Mouse (Mus musculus): ENCODE results near the gene P2rx5. TPM values are rescaled to one million over a fixed set of nuclear protein-coding genes. Genes with fewer than 3 reads are reported as not detected.

P2rx5 gene
- not detected in 2 replicates for total RNA-seq (2015)
- not detected in 2 replicates for total RNA-seq (2017)

GRCm38 (mm10) chr11:73159957-73160810 is at the start of gene P2rx5:
Gene P2rx5, plus strand, starts transcription at chr11:73160421.
- ATAC-seq (ENCODE audit: poor library complexity, severe bottlenecking), result peak; percentile 47

DNA sequence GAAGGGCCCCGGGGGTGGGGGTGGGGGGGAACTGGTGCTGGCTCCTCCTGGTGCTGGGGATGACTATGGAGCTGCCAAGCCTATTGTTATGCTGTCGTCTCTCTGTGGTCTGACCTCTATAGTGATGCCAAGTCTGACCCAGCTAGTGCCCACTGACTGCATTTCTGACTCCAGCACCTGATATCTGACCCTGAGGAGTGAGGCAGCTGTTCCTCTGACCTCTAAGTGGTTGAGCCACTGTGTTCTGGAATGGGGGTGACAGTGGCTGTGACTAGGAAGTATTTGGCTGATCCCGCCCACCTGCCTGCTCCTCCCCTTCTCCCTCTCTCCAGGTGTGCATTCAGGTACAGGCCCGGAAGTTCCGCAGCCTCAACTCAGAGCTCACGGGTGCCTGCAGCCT is 48.8 kb upstream of the P2rx5 start:
- ATAC-seq (ENCODE audit: poor library complexity, severe bottlenecking), result no peak

DNA sequence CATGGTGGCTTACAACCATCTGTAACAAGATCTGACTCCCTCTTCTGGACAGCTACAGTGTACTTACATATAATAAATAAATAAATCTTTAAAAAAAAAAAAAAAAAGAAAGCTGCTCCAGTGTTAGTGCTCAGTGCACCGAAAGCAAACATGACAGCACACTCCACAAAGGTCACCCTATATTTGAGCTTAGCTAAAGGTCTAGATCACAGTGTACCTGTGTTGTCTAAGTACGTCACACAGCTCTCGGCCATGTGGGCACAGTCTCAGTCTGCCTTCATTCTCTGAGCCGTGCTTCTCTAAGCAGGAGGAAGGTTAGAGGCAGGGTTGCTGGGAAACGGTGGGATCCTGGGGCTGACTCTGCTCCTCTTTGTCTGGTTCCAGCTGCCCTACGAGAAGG is 33.7 kb upstream of the P2rx5 start:
- no peak for ATAC-seq (ENCODE audit: poor library complexity, severe bottlenecking)

DNA sequence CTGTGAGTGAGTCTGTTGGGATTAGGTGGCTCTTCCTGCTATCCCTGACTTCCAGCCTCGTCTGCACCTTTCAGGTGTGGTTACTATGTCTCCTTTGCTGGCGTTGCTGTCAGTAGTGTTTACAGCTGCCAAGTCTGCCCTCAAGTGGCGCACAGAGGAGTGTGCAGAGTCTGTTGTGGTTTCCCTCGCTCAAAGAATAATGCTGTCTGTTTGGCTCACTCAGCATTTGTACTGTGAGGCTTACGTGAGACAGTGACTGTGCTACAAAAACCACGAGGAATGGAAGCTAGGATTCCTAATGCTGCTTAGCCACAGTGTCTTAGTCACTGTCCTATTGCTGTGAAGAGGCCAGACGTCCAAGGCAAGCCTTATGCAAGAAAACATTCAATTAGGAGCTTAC is 29.2 kb upstream of the P2rx5 start:
- ATAC-seq (ENCODE audit: poor library complexity, severe bottlenecking), result peak; percentile 59

DNA sequence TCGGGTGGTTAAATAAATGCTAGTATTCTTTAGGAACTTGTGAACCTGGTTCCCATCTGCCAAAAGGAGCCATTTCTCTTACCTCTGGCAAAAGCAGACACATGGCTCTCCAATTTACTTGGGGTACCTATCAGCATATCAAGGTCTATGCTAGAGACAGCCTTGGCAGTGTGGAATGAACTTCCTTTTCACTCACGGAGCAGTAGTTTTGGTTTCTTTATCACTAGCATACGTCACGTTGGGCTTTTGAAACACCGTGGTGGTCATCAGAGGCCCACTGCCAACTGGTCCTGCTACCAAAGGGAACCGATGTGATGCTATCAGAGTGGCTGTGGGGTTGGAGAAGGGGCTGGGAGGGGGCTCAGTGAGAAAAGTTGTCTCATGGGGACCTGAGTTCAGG is 27.2 kb upstream of the P2rx5 start:
- peak; percentile 46 for ATAC-seq (ENCODE audit: poor library complexity, severe bottlenecking)

- no peak for ATAC-seq (ENCODE audit: poor library complexity, severe bottlenecking)
Observed at GRCm38 (mm10) chr11:73134222-73134621, 26.0 kb upstream of the P2rx5 start.

- no peak for ATAC-seq (ENCODE audit: poor library complexity, severe bottlenecking)
Observed at GRCm38 (mm10) chr11:73136587-73136986, 23.6 kb upstream of the P2rx5 start.

- ATAC-seq (ENCODE audit: poor library complexity, severe bottlenecking), result peak; percentile 30; the same call in 1 of the 2 replicates
Observed at GRCm38 (mm10) chr11:73137116-73137515, 23.1 kb upstream of the P2rx5 start.

GRCm38 (mm10) chr11:73137591-73138501 is 22.4 kb upstream of the P2rx5 start, which contains the start of gene Haspin:
Gene Haspin, minus strand, starts transcription at chr11:73138294.
- ATAC-seq (ENCODE audit: poor library complexity, severe bottlenecking), result peak; percentile 97

- ATAC-seq (ENCODE audit: poor library complexity, severe bottlenecking), result no peak
Observed at GRCm38 (mm10) chr11:73144261-73144681, 15.9 kb upstream of the P2rx5 start.

- ATAC-seq (ENCODE audit: poor library complexity, severe bottlenecking), result no peak
Observed at GRCm38 (mm10) chr11:73146026-73146974, 13.9 kb upstream of the P2rx5 start.

- no peak for ATAC-seq (ENCODE audit: poor library complexity, severe bottlenecking)
Observed at GRCm38 (mm10) chr11:73146975-73147365, 13.3 kb upstream of the P2rx5 start.

DNA sequence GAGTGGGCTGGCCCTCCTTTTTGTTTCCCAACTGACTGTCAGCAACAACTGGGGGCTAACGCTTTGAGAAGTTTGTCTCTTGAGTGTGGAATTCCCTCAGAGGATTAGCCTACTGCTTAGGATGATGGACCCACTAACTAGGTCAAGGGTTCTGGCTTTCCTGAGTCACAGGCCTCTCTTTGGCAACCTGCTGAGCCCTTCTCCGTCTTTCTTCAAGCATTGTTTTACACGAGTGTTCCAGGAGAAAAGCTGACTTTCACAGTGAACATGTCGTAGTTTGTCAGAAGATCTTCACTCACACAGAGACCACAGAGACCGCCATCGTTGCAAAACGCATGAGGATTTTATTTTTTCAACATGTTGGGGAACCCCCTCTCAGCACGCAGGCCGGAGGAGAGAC is 12.0 kb upstream of the P2rx5 start:
- no peak for ATAC-seq (ENCODE audit: poor library complexity, severe bottlenecking)

GRCm38 (mm10) chr11:73155071-73155470 is 5.2 kb upstream of the P2rx5 start:
- no peak for ATAC-seq (ENCODE audit: poor library complexity, severe bottlenecking)

DNA sequence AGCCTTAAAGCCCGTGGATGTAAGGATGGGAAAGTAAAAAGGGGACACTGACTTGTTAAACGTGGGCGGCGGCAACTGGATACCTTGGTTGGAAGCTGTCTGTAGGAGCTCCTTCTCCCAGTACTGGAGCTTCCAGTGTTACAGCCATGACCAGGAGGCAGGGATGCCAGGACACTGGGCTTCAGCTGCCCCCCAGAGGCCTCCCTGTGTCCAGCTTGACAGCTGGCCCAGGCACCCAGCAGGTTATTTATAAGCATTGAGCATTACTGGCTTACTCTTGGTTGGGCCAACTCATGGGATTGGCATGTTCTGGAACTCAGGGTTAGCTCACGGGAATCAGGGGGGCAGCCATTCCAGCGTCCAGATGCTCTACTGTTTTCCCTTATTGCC is 585 bp downstream of the P2rx5 start:
- ATAC-seq (ENCODE audit: poor library complexity, severe bottlenecking), result no peak

DNA sequence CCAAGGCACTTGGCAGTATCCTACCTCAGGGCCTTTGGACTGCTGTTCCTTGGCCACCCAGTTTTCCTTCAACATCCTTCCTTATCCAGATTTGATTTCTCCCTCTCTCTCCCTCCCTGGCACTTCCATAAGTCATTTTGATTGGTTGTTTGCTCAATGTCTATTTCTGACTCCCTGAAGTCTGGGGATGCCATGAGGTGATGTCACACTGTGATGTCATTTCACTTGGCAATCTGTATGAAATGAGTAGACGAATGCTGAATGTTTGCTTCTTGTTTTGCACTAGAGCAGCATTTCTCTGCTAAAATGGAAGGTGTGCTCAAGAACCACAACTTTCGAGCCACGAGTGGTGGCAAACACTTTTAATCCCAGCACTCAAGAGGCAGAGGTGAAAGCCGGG is 1.4 kb downstream of the P2rx5 start:
- no peak for ATAC-seq (ENCODE audit: poor library complexity, severe bottlenecking)

DNA sequence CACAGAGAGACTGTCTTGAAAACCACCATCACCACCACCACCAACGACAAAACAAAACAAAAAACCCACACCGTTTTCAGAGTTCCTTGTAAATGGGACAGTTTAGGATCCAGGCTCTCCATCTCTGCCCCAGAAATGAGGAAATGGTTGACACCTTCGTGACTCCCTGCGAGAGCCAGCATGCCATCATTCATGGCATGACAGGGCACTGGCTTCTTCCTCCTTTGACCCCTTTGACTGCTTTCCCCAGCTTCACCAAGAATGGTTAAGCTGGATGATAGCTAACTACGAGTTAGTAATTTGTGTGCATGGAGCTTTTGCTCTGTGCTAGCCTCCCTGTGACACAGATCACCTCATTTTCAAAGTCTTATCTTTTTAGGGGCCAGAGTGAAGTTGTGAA is 2.1 kb downstream of the P2rx5 start:
- peak; percentile 49; the same call in 1 of the 2 replicates for ATAC-seq (ENCODE audit: poor library complexity, severe bottlenecking)

- ATAC-seq (ENCODE audit: poor library complexity, severe bottlenecking), result no peak
Observed at GRCm38 (mm10) chr11:73168071-73168470, 7.8 kb downstream of the P2rx5 start.

GRCm38 (mm10) chr11:73168576-73168975 is 8.4 kb downstream of the P2rx5 start:
- no peak for ATAC-seq (ENCODE audit: poor library complexity, severe bottlenecking)

DNA sequence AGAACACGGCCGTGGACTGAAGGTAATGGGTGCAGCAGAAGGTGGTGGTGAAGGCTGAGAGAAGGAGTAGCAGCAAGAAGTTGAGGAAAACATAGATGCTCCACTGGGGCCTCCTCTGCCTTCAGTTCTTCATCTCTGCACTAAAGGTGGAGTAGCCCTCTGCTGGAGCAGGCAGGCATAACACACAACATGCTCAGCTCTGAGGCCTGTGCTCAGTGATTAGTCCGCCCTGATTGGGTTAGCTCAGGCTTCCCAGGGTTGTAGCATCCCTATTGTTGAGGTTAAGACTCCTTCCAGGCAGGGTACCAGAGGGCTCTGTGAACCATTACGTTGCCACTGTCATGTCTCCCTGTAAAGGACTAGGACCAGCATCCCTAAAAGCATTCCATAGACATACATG is 9.0 kb downstream of the P2rx5 start:
- peak; percentile 88 for ATAC-seq (ENCODE audit: poor library complexity, severe bottlenecking)
